Mouse (Mus musculus): ENCODE results near the gene Rsrc2.
A peak's percentile ranks its signal among the peaks of the same experiment; 100 is the strongest.
"Not testable (repeated sequence)": the region's sequence is repeated elsewhere in the genome, so short reads cannot be mapped to it uniquely, and the experiment has no call there.

Rsrc2 gene

GRCm38 (mm10) chr5:123749065-123750064 is at the start of gene Rsrc2, which contains the start of gene Kntc1:
TSS of gene Rsrc2 (minus strand) at chr5:123749414.
TSS of gene Kntc1 (plus strand) at chr5:123749716.
- DNase-seq (ENCODE audit: low spot score in 2 of 2), result peak; percentile 97 to 98

DNA sequence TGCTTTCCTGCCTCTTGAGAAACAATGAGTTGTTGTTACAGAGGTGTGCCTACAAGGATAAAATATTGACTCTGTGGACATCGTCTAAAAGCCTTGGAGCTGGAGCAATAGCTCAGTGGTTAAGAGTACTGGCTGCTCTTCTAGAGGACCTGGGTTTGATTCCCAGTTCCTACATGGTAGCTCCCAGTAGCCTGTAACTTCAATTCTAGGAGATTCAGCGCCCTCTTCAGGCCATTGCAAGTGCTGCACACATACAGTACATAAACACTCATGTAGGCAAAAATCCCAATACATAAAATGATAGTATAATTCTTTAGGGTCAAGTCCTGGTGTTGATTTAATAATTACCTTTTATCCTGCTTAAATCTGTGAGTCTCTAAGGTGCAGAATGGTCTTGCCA is 43.9 kb upstream of the Rsrc2 start:
- DNase-seq (ENCODE audit: low spot score in 2 of 2), result no peak

- DNase-seq (ENCODE audit: low spot score in 2 of 2), result no peak
These were observed 39.8 kb upstream of the Rsrc2 start for GRCm38 (mm10) chr5:123788976-123789375.

DNA sequence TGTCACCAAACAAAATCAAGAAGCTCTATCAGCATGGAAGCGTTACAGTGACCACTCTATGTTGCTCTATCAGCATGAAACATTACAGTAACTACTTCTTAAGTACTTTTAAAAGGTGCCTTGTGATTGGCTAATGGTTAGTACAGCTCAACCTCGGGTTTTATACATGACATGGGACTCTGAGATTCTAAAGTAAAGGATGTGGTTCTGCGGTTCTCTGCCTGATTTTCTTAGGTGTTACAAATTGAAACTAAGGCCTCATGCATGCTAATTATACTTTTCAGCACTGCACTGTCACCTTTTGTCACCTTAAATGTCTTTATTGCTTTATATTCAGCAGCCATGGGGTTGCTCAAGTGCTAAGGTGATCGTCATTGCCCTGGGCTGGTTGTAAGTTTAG is 32.6 kb upstream of the Rsrc2 start:
- DNase-seq (ENCODE audit: low spot score in 2 of 2), result no peak

DNA sequence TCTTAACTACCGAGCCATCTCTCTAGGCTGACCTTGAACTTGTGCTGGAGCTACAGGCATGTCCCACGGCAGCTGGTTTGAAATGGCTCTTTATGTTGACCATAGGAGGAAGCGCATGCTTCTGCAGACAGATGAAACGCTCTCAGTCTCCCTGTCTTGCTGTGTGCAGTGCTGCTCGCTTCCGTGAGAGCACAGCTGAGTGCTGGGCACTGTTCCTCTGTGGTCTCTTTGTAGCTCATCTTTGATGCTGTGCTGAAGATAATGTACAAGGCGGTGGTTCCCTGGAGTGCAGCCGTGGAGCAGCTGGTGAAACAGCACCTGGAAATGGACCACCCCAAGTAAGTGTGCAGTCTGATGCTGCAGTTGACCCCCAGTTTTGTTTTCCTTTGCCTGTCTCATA is 31.5 kb upstream of the Rsrc2 start:
- DNase-seq (ENCODE audit: low spot score in 2 of 2), result no peak

DNA sequence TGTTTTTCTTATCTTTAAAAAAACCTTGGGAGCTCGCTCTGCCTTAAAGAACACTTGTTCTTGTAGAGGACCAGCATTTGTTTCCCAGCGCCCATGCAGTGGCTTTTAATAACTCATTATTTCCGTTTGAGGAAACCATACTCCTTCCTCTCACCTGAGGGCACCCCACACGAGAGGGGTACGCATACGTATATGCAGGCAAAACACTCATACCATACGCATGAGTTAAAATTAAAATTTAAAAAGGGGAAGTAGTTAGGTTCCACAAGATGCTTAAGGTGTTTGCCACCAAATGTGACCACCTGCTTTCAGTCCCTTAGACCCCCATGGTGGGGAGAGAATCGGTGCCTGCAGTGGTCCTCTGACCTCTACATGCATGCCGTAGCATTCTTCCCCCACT is 24.2 kb upstream of the Rsrc2 start:
- no peak for DNase-seq (ENCODE audit: low spot score in 2 of 2)

- DNase-seq (ENCODE audit: low spot score in 2 of 2), result not testable (repeated sequence)
These were observed 17.2 kb upstream of the Rsrc2 start for GRCm38 (mm10) chr5:123766455-123766854.

DNA sequence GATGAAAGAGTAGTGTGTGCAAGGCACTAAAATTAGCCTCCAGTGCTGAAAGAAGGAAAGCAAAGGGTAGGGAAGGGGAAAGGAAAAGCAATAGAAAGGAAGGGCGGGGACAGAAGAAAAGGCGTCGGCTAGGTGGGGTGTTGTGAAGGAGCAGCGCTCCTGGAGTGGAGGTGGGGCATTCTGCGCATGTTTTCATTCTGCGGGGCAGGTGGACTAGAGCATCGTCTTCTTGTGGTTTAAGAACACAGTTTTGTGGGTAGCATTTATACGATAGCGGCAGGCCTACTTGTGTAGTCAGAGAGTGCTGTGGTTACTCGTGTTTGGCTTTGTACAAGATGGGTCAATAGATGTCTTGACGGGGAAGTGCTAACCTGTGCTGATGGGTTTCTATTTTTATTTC is 16.3 kb upstream of the Rsrc2 start:
- no peak for DNase-seq (ENCODE audit: low spot score in 2 of 2)

GRCm38 (mm10) chr5:123748339-123749064 is 712 bp downstream of the Rsrc2 start:
- DNase-seq (ENCODE audit: low spot score in 2 of 2), result no peak

- no peak for DNase-seq (ENCODE audit: low spot score in 2 of 2)
These were observed 1.6 kb downstream of the Rsrc2 start for GRCm38 (mm10) chr5:123747604-123748003.

GRCm38 (mm10) chr5:123746253-123746652 is 3.0 kb downstream of the Rsrc2 start:
- no peak for DNase-seq (ENCODE audit: low spot score in 2 of 2)

GRCm38 (mm10) chr5:123744358-123744757 is 4.9 kb downstream of the Rsrc2 start:
- no peak for DNase-seq (ENCODE audit: low spot score in 2 of 2)

GRCm38 (mm10) chr5:123730981-123731380 is 18.2 kb downstream of the Rsrc2 start:
- no peak for DNase-seq (ENCODE audit: low spot score in 2 of 2)

DNA sequence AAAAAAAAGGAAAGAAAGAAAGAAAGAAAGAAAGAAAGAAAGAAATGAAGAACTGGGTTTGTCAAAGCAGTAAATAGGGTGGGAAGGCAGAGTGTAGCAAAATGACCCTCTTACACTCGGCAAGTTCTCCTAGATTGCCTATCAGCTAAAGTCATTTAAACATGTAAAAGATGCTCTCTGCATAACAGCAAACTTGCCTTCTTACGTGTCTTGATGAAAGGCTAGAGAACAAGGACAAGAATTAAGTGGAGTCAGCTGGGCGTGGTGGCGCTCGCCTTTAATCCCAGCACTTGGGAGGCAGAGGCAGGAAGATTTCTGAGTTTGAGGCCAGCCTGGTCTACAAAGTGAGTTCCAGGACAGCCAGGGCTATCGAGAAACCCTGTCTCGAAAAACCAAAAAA is 25.4 kb downstream of the Rsrc2 start:
- not testable (repeated sequence) for DNase-seq (ENCODE audit: low spot score in 2 of 2)

- DNase-seq (ENCODE audit: low spot score in 2 of 2), result peak; percentile 83 to 91
These were observed 28.6 kb downstream of the Rsrc2 start, which contains the start of gene Zcchc8 for GRCm38 (mm10) chr5:123720328-123721311. TSS of gene Zcchc8 (minus strand) at chr5:123721100.

- no peak for DNase-seq (ENCODE audit: low spot score in 2 of 2)
These were observed 34.6 kb downstream of the Rsrc2 start for GRCm38 (mm10) chr5:123714622-123715021.

GRCm38 (mm10) chr5:123713782-123714181 is 35.4 kb downstream of the Rsrc2 start:
- DNase-seq (ENCODE audit: low spot score in 2 of 2), result no peak

DNA sequence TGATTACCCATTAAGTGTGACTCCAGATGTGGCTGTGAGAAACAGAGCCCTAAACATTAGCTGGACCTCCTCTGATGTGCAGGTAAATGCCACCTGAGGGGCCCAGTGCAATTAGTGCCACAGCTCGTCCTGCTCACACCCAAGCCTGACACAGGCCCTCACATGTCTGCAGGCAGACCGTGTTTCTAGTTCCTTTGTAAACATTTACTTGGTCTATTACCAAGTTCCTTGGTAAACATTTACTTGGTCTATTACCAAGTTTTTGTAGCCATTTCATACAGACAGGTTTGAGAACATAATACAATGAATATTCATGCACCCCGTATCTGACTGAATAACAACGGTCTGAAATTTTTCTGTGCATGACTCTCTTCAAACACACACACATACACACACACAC is 39.6 kb downstream of the Rsrc2 start:
- DNase-seq (ENCODE audit: low spot score in 2 of 2), result no peak

DNA sequence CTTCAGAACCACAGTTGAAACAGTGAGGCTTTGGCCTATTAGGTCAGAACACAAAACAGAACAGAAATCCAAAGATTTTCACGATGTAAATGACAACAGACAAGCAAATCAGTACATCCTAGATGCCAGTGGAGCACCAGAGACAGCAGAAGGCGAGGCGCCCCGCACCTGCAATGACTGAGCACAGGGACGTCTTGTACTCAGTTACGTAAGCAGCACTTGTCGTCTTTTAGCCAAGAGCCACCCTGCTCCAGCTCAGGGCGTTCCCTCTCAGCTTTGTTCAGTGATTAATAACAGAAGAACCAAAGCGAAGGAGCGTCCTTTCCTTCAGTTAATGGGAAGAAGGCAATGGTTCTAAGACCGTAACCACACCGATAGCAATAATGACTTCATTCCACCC is 40.6 kb downstream of the Rsrc2 start:
- DNase-seq (ENCODE audit: low spot score in 2 of 2), result no peak

DNA sequence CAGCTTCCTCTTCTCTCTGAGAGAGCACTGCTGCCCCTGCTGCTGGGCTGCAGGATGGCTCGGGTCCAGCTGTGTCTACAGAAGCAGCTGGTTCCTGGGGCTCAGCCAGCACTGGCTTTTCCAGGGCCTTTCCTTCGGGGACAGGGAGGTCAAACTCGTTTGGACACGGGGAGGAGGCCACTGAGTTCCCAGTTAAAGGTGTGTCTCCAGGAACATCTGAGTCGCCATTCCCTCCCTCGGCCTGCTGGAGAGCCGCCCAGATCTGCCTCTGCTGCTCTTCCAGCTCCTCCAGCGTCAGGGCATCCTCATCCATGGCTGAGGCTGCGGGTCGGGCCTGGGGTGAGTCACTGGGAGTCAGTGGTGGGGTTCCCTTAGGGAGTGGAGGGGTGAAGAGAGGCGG is 48.6 kb downstream of the Rsrc2 start:
- DNase-seq (ENCODE audit: low spot score in 2 of 2), result no peak

DNA sequence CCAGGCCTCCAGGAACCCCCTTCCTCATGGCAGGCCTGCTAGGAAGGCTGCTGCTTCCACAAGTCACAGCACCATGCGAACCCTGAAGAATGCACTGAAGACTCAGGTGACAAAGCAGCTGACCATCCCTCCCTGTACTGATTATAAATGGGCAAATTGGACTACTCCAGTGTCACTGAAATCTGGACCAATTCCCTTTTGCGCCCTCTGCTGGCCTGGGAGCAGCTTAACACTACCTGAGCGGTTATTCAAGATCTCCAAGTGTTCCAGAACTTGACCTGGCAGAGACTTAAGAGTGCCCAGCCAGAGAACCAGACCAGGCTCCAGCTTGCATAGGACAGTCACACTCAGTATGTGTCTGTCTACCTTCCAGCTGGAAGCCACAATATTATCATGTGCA is 50.0 kb downstream of the Rsrc2 start:
- DNase-seq (ENCODE audit: low spot score in 2 of 2), result peak; percentile 28 to 68
